Mouse (Mus musculus) myocyte (in vitro differentiated cells): Measurements from ENCODE around the gene Cbl.

ENCODE experiments used
- POLR2A ChIP-seq: IDR thresholded peaks from one replicate; pipeline ENCODE4 v1.6.1; 2011; ENCODE audit warnings: low read depth, mild to moderate bottlenecking, control low read depth, moderate library complexity; ENCODE audit not compliant: insufficient read length
- POLR2AphosphoS2 ChIP-seq: IDR thresholded peaks from one replicate; pipeline ENCODE4 v1.6.1; 2011; ENCODE audit warnings: low read depth, control low read depth; ENCODE audit not compliant: insufficient read length
- REST ChIP-seq: IDR thresholded peaks from one replicate; pipeline ENCODE4 v1.6.1; 2011; ENCODE audit warnings: mild to moderate bottlenecking, control low read depth, moderate library complexity; ENCODE audit not compliant: insufficient read depth, insufficient read length

DNA sequence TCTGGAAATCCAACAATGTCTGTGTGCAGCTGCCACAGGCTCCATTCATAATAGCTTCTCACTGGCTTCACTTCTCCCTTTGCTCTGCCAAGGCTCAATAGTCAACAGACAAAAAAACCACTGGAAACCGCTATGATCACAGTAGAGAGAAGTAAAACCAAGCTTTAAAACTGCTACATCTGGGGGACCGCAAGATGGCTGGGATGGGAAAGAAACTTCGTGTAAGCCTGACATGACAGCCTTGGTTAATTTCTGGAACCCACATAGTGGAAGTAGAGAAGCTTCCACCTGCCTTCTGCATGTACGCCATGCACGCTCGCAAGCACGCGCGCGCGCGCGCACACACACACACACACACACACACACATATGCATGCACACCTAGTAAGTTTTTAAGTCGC, 20.3 kb downstream of the Cbl start:
- TF ChIP-seq POLR2AphosphoS2 = no peak
- TF ChIP-seq REST = no peak
- no peak for TF ChIP-seq POLR2A
